ENCODE assay signal across 8 mouse cellular contexts in genomic region chr5:115632358-115632714, GRCm38 (mm10). TPM values are rescaled to one million over a fixed set of nuclear protein-coding genes. Genes with fewer than 3 reads are reported as not detected.
DNase-seq lines count a peak whose midpoint lies in the region; ATAC-seq and TF ChIP-seq lines count a peak whose summit lies in the region.

No protein-coding gene starts in this region.

- no peak for ATAC-seq in embryonic facial prominence, embryonic 15.5 days (ENCODE audit: insufficient number of reproducible peaks, low FRiP score, low TSS enrichment, low read depth)
- no peak for ATAC-seq in hindbrain, postnatal 0 days
- ATAC-seq in lung, embryonic 16.5 days (ENCODE audit: low read depth) = peak; percentile 1; the same call in 1 of the 2 replicates

- intact Hi-C loops in left cerebral cortex, postnatal 4 days (cut with DNase I) = no loop called here
- intact Hi-C loops in left cerebral cortex, postnatal 14 days (cut with DNase I) = no loop called here
- intact Hi-C loops in left cerebral cortex, postnatal 25 days (cut with DNase I) = loop anchor here (5.0 kb wide), 1 partner anchor 60 kb away; no protein-coding TSS in a partner anchor

- H3K4me3 ChIP-seq in embryonic facial prominence, embryonic 15.5 days (replicated peaks) = peak overlapping the region; percentile 71
- peak overlapping the region; percentile 86 for H3K4me3 ChIP-seq in hindbrain, postnatal 0 days (ENCODE audit: low read length)
- H3K4me3 ChIP-seq in lung, embryonic 16.5 days (ENCODE audit: low read length) = peak overlapping the region; percentile 87

- H3K27me3 ChIP-seq in embryonic facial prominence, embryonic 15.5 days = no peaks in the 10 kb centered on the region
- no peaks in the 10 kb centered on the region for H3K27me3 ChIP-seq in hindbrain, postnatal 0 days (ENCODE audit: insufficient read depth, low read length)
- H3K27me3 ChIP-seq in lung, embryonic 16.5 days (ENCODE audit: control insufficient read depth, insufficient read depth, low read depth, low read length) = no peaks in the 10 kb centered on the region

- WGBS in embryonic facial prominence, embryonic 15.5 days = under 1% methylated on average over 30 of the region's 30 CpGs
- 1% methylated on average over 24 of the region's 30 CpGs for WGBS in hindbrain, postnatal 0 days
- WGBS in lung, embryonic 16.5 days = 1% methylated on average over 27 of the region's 30 CpGs

- H3K4me2 ChIP-seq in embryonic facial prominence, embryonic 15.5 days (replicated peaks) = peak overlapping the region; percentile 65
- peak overlapping the region; percentile 60 for H3K4me2 ChIP-seq in hindbrain, postnatal 0 days (ENCODE audit: low read depth, low read length)
- peak overlapping the region; percentile 61 for H3K4me2 ChIP-seq in lung, embryonic 16.5 days (ENCODE audit: low read depth, low read length)

- no peak for TF ChIP-seq CTCF in hindbrain, postnatal 0 days (IDR thresholded peaks at IDR 0.05; ENCODE audit: low read depth)

- H3K27ac ChIP-seq in embryonic facial prominence, embryonic 15.5 days (replicated peaks) = peak overlapping the region; percentile 87
- peak overlapping the region; percentile 92 for H3K27ac ChIP-seq in hindbrain, postnatal 0 days
- H3K27ac ChIP-seq in lung, embryonic 16.5 days (ENCODE audit: low read length) = peak overlapping the region; percentile 86

- peaks cover 43% of the 10 kb centered on the region for H3K4me1 ChIP-seq in embryonic facial prominence, embryonic 15.5 days
- H3K4me1 ChIP-seq in hindbrain, postnatal 0 days (ENCODE audit: insufficient read depth, low read length) = peaks cover 21% of the 10 kb centered on the region; the same call in 1 of the 2 replicates
- peaks cover 24% of the 10 kb centered on the region for H3K4me1 ChIP-seq in lung, embryonic 16.5 days (replicated peaks; ENCODE audit: control insufficient read depth, insufficient read depth, low read length)

- peak; percentile 38 for DNase-seq in left cerebral cortex, postnatal 4 days
- no peak for DNase-seq in left cerebral cortex, postnatal 14 days (ENCODE audit: low spot score in 2 of 2)
- peak; percentile 62 for DNase-seq in adrenal gland, postnatal 10 days
- peak; percentile 42 for DNase-seq in hindbrain, postnatal 0 days (ENCODE audit: low spot score)
- DNase-seq in spleen, postnatal 10 days (ENCODE audit: low spot score in 2 of 2) = peak; percentile 59 to 72
- DNase-seq in left cerebral cortex, postnatal 25 days (ENCODE audit: low spot score in 2 of 2) = no peak

- peak overlapping the region; percentile 81 for H3K9ac ChIP-seq in embryonic facial prominence, embryonic 15.5 days
- H3K9ac ChIP-seq in hindbrain, postnatal 0 days (replicated peaks; ENCODE audit: low read length) = peak overlapping the region; percentile 93
- peak overlapping the region; percentile 93 for H3K9ac ChIP-seq in lung, embryonic 16.5 days (ENCODE audit: low read length)

- no peaks in the 10 kb centered on the region for H3K9me3 ChIP-seq in embryonic facial prominence, embryonic 15.5 days (replicated peaks)
- no peaks in the 10 kb centered on the region for H3K9me3 ChIP-seq in hindbrain, postnatal 0 days (ENCODE audit: low read length)
- H3K9me3 ChIP-seq in lung, embryonic 16.5 days (ENCODE audit: control insufficient read depth, low read length) = no peaks in the 10 kb centered on the region

- no peaks in the 10 kb centered on the region for H3K36me3 ChIP-seq in embryonic facial prominence, embryonic 15.5 days
- no peaks in the 10 kb centered on the region for H3K36me3 ChIP-seq in hindbrain, postnatal 0 days (ENCODE audit: insufficient read depth, low read length)
- H3K36me3 ChIP-seq in lung, embryonic 16.5 days (ENCODE audit: control insufficient read depth, insufficient read depth, low read length) = no peaks in the 10 kb centered on the region

RNA-seq across cellular contexts. Expression of gene Rab35, which starts 0.6 kb away (rescaled TPM):
- 10 to 100 TPM; 93.8 to 97.7 TPM for total RNA-seq in left cerebral cortex, postnatal 4 days (2021)
- 10 to 100 TPM; 85.5 to 86.3 TPM for total RNA-seq in left cerebral cortex, postnatal 14 days (2021)
- total RNA-seq in adrenal gland, postnatal 10 days (2021) = 10 to 100 TPM; 54.0 to 57.2 TPM
- 17.6 and 17.8 TPM in 2 replicates for polyA plus RNA-seq in embryonic facial prominence, embryonic 15.5 days (2015; fragmentation: Nextera tagmentation; extraction: Ambion mirVana)
- 80.5 and 88.1 TPM in 2 replicates for total RNA-seq in hindbrain, postnatal 0 days (2014; rRNA removed)
- 22.2 and 25.3 TPM in 2 replicates for polyA plus RNA-seq in hindbrain, postnatal 0 days (2015; fragmentation: Nextera tagmentation; extraction: Ambion mirVana)
- 4.5 and 7.0 TPM in 2 replicates for polyA plus RNA-seq in lung, embryonic 16.5 days (2015; fragmentation: Nextera tagmentation; extraction: Ambion mirVana)
- 10 to 100 TPM; 86.0 to 96.7 TPM for total RNA-seq in left cerebral cortex, postnatal 25 days (2021)

Comparison
In these comparisons a context has a peak if more than half of its experiments do, and no peak if none do; other contexts are left out.
1. DNase-seq: peak in left cerebral cortex, postnatal 4 days (single experiment), adrenal gland, postnatal 10 days (single experiment), hindbrain, postnatal 0 days (single experiment) and spleen, postnatal 10 days (2 of 2); none in left cerebral cortex, postnatal 14 days (0 of 2) and left cerebral cortex, postnatal 25 days (0 of 2).
2. Peak in every context shown above with its lines, with median percentiles within 50 percentile points of each other: H3K27ac ChIP-seq, H3K4me2 ChIP-seq, H3K4me3 ChIP-seq and H3K9ac ChIP-seq.